Mouse (Mus musculus): ENCODE results near the gene Pitpnm2.

The Pitpnm2 gene

DNA sequence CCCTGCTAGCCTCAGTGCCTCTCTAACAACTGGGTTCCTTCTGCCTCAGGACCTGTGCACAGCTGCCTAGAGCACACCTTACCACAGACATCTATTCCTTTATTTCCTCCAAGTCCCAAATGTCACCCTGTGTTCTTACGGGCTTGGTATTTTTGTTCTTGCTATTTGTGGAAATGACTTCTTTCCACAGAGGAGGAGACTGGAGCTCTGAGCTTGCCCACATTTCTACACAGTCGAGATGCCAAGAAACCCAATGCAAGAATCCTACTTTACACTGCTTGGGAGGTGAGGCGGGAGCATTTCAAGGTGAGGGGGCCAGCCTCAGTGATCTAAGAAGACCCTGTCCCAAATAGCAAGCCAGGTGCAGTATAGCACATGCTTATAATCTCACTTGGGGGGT is 164.0 kb downstream of the Pitpnm2 start:
- no peak for DNase-seq

DNA sequence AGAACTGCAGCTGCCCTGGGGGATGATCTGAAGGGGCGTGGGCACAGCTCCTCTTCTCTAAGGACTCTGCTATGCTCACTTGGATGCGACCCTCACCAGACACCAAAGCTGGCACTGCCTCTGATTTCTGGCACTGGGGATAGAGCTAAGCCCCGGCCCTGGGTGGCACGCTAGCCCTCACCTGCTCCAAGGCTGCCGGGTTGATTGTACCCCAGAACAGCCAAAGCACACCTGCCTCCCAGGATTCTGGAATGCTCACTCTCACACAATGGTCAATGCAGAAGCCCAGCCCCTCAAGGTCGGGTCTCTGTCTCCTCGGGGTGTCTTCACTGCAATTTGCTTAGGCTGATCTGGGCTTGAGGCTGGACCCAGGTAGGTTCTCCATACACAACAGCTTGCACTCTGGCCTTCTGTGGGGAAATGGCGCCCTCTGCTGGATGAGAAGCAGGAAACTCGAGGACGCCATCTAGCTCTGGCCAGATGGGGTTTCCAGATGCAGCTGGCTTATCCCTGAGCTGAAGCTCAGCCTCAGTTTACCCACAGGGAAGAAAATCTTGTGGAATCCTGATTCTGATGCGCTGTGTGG is 164.9 kb downstream of the Pitpnm2 start:
- DNase-seq, result peak; percentile 87

DNA sequence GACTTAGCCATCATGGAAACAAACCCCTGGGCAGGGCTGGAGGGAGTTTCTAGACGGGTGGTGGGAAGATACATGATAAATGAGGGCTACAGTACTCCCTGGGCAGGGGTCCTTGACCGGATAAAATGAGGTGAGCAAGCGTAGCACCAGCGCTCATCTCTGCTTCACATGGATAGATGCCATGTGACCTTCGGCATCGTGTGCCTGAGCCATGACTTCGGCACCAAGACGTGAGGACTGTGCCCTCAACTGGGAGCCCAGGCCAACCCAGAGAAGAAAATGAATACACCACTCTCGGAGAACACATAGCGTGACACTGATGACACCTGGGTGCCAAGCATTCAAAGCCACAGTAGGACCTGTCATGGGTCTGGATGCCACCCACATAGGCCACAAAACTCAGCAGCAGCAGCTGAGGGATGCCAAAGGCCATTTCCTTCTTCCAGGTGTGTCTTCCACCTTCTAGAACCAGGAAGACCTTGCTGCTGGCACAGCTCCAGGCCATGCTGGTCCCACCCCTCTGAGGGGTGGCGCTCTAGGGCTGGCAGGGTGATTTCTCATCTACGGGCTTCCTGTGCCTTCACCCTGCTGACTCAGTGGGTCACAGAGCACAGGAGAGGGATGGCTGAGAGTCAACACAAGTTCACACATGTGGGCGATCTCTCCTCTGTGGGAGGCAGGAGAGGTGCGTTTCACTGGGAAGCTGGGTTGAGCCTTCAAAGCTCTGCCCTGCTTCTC is 165.5 kb downstream of the Pitpnm2 start:
- DNase-seq, result peak; percentile 39

DNA sequence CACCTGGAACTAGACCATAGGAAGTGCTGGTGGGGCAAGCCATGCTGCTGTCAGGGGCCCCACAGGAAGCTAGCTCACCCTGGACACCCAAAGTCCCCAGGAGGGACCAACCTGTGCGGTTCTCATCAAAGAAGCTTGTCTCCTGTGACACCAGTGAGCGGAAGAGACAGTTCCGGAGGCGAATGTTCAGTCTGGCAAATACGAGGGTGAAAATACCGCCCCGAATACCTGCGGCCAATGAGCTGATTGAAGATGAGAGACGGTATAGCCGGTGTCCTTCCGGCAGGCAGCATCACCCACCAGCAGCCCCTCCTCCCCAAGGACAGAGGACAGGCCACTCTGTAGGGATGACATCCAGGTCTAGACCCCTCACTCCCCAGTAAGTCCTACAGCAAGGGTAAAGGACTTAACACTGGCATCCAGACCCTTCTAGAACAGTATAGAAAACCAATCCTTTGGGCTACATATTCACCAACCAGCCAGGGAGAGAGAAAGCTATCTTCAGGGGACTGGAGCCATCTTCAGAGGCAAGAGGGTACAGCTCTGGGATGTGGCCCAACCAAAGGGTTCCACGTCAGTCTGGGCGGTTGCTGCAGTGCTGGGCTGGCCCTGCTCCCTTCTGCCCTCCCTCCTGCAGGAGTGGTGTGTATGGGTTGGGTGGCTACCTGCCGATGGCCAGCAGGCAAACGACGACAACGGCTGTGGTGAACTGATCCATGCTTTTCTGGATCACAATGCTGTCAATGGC is 166.4 kb downstream of the Pitpnm2 start:
- no peak for DNase-seq

DNA sequence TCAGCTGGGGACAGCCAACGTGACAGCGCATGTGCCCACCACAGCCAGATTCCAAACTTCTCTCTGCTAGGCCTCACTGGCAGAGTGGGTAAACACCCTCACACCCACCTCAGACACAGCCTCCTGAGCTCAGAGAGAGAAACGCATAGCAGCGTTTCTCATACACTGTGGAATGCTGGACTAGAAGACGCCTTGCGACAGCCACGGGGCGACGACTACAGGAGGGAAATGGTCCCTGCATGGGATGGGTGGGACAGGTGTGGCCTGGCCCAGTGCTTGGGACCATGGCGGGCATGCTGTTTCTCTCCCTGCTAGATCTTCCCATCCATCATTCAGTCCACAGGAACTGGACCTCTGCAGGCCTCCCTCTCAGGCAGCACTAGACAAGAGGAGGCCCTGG is 167.1 kb downstream of the Pitpnm2 start:
- no peak for DNase-seq

DNA sequence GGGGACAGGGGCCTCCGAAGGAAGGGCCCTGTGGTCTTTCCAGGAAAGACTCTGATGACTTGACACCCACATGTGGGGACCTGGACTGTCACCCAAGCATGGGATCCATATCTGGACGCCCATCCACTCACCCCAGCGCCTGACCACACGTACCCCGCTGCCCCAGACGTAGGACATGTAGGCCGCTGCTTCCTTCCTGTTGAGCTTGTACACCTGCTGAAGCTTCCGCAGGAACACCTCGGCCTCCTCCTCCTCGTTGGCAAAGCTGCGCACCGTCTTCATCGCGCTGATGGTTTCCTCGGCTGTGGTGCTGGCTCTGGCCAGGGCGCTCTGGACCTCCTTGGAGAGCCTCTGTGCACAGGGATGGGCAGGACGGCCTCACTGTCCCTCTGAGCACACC is 169.7 kb downstream of the Pitpnm2 start:
- no peak for DNase-seq

DNA sequence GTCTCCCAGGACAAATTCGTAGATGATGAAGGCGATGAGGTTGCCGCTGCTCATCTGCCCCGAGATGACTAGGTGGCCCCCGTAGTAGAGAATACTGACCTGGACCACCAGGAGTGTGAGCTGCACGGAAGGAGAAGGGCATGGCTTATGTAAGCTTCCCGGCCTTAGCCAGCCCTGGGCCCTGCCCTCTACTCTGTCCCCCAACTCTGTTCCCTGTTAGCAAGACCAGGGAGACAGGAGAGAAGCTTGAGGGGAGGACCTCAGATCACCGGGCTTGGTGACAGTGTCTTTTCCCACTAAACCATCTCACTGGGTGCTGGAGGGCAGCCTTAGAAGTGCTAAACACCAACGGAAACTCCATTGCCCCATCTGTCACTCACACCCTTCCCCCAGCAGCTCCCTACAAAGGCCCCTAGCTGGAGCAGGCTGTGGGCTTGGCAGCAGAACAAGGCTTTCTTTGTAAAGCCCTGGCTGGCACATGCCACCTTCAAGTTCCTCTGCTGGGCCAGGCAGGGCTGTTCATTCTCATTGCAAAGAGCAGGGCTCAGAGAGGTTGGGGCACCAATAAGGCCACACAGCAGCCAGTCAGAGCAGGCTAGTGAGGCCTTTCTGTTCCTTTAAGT is 170.7 kb downstream of the Pitpnm2 start:
- DNase-seq, result no peak

DNA sequence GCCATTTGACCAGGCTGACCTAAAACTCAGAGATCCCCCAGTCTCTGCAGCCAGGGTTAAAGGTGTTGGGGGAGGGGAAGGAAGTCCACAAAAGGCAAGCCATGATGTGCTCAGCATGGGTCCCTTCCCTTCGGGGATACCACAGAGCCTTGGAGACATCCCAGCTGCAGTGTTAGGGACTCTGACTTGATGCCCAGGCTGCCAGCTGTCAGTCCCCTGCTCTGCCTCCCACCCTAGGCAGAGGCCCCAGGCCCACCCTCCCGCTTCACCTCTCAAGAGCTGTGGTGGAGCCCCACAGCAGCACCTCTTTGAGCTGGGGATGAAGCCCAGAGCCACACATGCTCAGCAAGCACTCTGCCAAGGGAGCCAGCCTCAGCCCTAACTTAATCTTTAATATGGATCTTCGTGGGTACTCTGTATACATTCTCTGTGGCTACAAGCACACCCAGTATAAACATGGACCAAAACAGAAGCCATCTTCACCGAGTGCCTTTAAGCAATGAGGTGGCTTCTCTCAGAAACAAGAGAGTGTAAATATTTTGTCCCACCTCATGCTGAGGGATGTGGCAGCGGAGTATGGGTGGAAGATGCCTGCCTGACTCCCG is 171.6 kb downstream of the Pitpnm2 start:
- DNase-seq, result no peak

DNA sequence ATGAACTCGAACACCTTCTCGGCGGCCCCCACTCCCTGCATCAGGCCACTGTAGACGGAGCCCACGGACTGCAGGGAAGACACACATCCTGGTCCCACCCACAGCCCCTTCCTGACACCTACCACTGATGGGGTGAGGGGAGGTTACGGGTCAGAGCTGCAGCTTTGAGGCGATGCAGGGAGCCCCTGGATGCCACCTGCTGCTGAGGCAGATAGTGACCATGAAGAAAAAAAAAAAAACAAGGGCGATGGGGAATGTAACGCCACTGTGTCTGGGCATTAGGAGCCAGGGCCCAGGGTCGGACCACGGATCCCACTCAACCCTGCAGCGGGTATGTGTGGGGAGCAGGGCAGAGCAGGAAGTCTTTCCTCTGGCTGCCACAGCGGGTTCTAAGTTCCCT is 172.3 kb downstream of the Pitpnm2 start:
- no peak for DNase-seq

DNA sequence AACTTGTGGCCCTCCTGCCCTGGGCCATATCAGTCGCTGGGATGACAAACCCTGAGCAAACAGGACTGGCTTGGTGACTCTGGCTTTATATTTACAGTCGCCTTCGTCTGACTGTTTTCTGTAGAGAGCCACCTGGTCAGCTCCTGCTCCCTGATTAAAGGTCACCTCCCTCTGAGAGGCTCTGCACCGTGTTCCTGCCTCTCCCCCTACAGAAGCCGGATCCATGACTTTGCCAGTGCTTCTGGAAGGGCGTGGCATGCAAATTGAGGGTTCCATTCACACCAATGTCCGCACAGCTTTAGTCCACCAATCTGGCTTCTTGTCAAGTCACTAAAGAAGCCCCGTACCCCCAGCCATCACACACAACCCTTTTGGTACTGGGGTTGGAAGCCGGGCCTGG is 173.0 kb downstream of the Pitpnm2 start:
- DNase-seq, result no peak

DNA sequence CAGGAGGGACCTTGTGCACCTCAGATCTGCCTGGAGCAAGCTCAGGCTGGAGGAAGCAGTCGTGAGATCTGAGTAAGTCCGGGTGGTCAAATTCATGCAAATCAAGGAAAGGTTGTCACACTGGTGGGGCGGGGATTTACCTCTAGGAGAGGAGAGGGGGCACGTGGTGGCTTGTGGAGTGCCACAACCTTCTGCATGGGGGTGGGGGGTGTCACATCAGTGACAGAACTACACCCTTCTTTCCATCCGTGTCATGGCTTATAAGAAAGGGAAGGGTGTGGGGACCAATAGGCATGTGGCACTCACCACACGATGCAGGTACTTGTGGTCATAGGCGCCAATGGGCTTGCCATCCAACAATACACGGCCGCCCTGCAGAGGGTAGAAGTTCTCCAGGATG is 173.8 kb downstream of the Pitpnm2 start:
- DNase-seq, result no peak

DNA sequence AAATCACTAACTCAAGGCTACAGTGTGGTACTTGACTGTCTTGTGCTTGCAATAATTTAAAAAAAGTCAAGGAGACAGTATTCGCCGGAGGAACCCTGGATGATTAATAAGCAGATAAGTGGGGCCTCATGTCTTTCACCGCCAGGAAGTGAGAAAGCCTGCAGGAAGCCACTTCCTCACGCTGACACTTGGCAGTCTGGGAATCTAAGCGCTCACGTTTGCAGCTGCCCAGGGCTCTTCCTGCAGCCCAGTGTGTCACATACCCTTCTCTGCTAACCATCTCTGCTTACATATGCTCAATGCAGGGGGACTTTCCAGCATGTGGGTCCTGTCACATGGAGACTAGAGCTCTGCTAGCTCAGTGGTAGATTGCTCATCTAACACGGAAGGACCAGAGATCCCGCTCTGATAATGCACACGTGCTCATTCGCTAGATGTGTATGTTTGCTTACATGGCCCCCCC is 174.7 kb downstream of the Pitpnm2 start:
- DNase-seq, result peak; percentile 40

DNA sequence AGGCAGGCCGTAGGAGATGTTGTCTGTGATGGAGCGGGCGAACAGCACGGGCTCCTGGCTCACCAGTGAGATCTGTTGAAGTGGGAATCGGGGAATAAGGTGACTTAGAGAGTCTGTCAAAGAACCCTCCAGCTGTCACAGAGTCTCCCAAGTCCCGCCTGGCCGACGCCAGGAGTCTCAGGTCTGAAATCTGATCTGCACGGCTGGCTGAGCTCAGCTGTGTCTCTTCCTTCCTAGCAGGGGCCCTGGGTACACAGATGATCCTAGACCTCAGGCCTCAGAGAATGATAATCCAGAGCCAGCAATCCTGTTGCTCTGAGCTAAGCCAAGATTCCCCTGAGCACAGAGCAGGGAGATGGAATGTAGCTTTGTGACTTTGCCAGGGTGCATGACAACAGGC is 175.9 kb downstream of the Pitpnm2 start:
- no peak for DNase-seq

DNA sequence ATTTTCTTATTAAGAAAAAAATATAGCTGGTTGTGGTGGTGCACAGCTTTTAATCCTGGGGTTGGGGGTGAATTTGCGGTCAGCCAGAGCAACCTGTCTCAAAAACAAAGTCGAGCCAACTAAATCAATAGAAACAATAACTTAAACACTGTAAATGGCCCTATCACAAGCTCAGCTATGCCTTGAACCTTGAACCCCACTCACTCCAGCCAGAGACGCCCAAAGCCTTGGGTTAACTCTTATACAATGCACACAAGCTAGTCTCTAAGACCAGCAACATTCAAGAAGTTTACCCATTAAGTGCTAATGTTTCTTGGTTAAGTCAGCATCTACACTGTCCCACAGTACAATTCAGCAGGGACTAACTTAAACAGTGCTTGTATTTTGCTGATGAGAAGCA is 179.9 kb downstream of the Pitpnm2 start:
- no peak for DNase-seq
